Mouse (Mus musculus) left cerebral cortex, postnatal 4 days (tissue): ENCODE results near the gene Gm6309. TPM values are rescaled to one million over a fixed set of nuclear protein-coding genes. Genes with fewer than 3 reads are reported as not detected.
"Not testable (repeated sequence)": the region's sequence is repeated elsewhere in the genome, so short reads cannot be mapped to it uniquely, and the experiment has no call there.

Experiments used
- DNase-seq: peaks from one replicate; pipeline ENCODE4 v3.0.0-alpha.2; 2022
- intact Hi-C: fragments of 180-260 bp; cut with DNase I; formaldehyde crosslinking; loops from one replicate; pipeline ENCODE4 v1.15.1; 2025
- total RNA-seq, 2 experiments: library from RNA; stranded (reverse); gene quantifications; 2 replicates each; pipeline ENCODE4 v1.2.3; 2021

Gm6309 gene
- not detected for total RNA-seq

- intact Hi-C loops = not testable (repeated sequence)
These were observed at the start of gene Gm6309 for GRCm38 (mm10) chr5:146170621-146171020. Gene Gm6309 (minus strand): TSS chr5:146170721.

GRCm38 (mm10) chr5:146205537-146205936 lies 35.0 kb upstream of the Gm6309 start:
- no peak for DNase-seq
- intact Hi-C loops = no loop called here

More at GRCm38 (mm10) chr5:146170621-146171020, at the start of gene Gm6309:
- DNase-seq = not testable (repeated sequence)

GRCm38 (mm10) chr5:146203921-146204320 lies 33.4 kb upstream of the Gm6309 start:
- intact Hi-C loops = no loop called here
- no peak for DNase-seq

GRCm38 (mm10) chr5:146200580-146200979 lies 30.1 kb upstream of the Gm6309 start:
- no peak for DNase-seq
- intact Hi-C loops = no loop called here

- no peak for DNase-seq
- intact Hi-C loops = loop anchor here (10.0 kb wide), 1 partner anchor 265 kb away; no protein-coding TSS in a partner anchor
These were observed 29.0 kb upstream of the Gm6309 start for GRCm38 (mm10) chr5:146199540-146199939.

- intact Hi-C loops = loop anchor here (10.0 kb wide), 1 partner anchor 266 kb away; no protein-coding TSS in a partner anchor
- DNase-seq = no peak
These were observed 28.6 kb upstream of the Gm6309 start for GRCm38 (mm10) chr5:146199073-146199472.

- intact Hi-C loops = loop anchor here (10.0 kb wide), 1 partner anchor 271 kb away; no protein-coding TSS in a partner anchor
- no peak for DNase-seq
These were observed 22.8 kb upstream of the Gm6309 start for GRCm38 (mm10) chr5:146193360-146193759.

- intact Hi-C loops = loop anchor here (10.0 kb wide), 1 partner anchor 274 kb away; no protein-coding TSS in a partner anchor
- DNase-seq = peak; percentile 6
These were observed 20.2 kb upstream of the Gm6309 start for GRCm38 (mm10) chr5:146190501-146191269.

- no peak for DNase-seq
- intact Hi-C loops = loop anchor here (10.0 kb wide), 1 partner anchor 275 kb away; no protein-coding TSS in a partner anchor
These were observed 19.6 kb upstream of the Gm6309 start for GRCm38 (mm10) chr5:146190093-146190492.

- intact Hi-C loops = no loop called here
- peak; percentile 24 for DNase-seq
These were observed 18.2 kb upstream of the Gm6309 start for GRCm38 (mm10) chr5:146188712-146189111.

GRCm38 (mm10) chr5:146188144-146188543 lies 17.6 kb upstream of the Gm6309 start:
- intact Hi-C loops = no loop called here
- no peak for DNase-seq

- DNase-seq = peak; percentile 59
- intact Hi-C loops = not testable (repeated sequence)
These were observed 16.9 kb upstream of the Gm6309 start for GRCm38 (mm10) chr5:146187441-146187840.

- DNase-seq, intact Hi-C loops: not testable (repeated sequence)
These were observed 14.7 kb upstream of the Gm6309 start, which contains the start of gene 1700001J03Rik for GRCm38 (mm10) chr5:146185204-146185603. Gene 1700001J03Rik (minus strand): TSS chr5:146185304.

GRCm38 (mm10) chr5:146172744-146173143 lies 2.2 kb upstream of the Gm6309 start:
- intact Hi-C loops = not testable (repeated sequence)
- DNase-seq = peak; percentile 13

- intact Hi-C loops, DNase-seq: not testable (repeated sequence)
These were observed 10.1 kb downstream of the Gm6309 start, which contains the start of gene Gm5565 for GRCm38 (mm10) chr5:146160439-146160838. Gene Gm5565 (minus strand): TSS chr5:146160539.

GRCm38 (mm10) chr5:146158326-146158725 lies 12.2 kb downstream of the Gm6309 start:
- intact Hi-C loops = not testable (repeated sequence)

GRCm38 (mm10) chr5:146150454-146150853 lies 20.1 kb downstream of the Gm6309 start:
- DNase-seq = no peak
- intact Hi-C loops = no loop called here

More at GRCm38 (mm10) chr5:146158326-146158725, 12.2 kb downstream of the Gm6309 start:
- DNase-seq = not testable (repeated sequence)

- intact Hi-C loops = no loop called here
- DNase-seq = no peak
These were observed 22.6 kb downstream of the Gm6309 start for GRCm38 (mm10) chr5:146147903-146148302.
